Mouse (Mus musculus): ENCODE results near the gene Tgfbr1. TPM values are rescaled to one million over a fixed set of nuclear protein-coding genes. Genes with fewer than 3 reads are reported as not detected.

Tgfbr1 gene
- polyA plus RNA-seq, 1 experiment, result 20.7 TPM

- no peaks in the 10 kb centered on the region for H3K36me3 ChIP-seq (ENCODE audit: control insufficient read depth, insufficient read depth, low read length, poor library complexity, severe bottlenecking)
- no peaks in the 10 kb centered on the region for H3K4me1 ChIP-seq (ENCODE audit: control insufficient read depth, insufficient read depth, low read length)
- H3K9me3 ChIP-seq (replicated peaks; ENCODE audit: control insufficient read depth, insufficient read depth, low read length, poor library complexity, severe bottlenecking), result no peaks in the 10 kb centered on the region; the same call in 1 of the 2 replicates
- H3K9ac ChIP-seq (ENCODE audit: low read depth, poor library complexity, severe bottlenecking), result no peak overlapping the region
- no peak for TF ChIP-seq EP300 (IDR thresholded peaks at IDR 0.05; ENCODE audit: insufficient read depth, low read depth, low read length)
- TF ChIP-seq POLR2A (IDR thresholded peaks at IDR 0.05; ENCODE audit: insufficient read depth, low read length), result no peak
- no peak for TF ChIP-seq CTCF (IDR thresholded peaks at IDR 0.05; ENCODE audit: low read depth, low read length)
- no peaks in the 10 kb centered on the region for H3K27me3 ChIP-seq (ENCODE audit: control insufficient read depth, insufficient read depth, low read length, poor library complexity, severe bottlenecking)
- no peak overlapping the region for H3K4me3 ChIP-seq (ENCODE audit: low read depth, low read length)
- no peak overlapping the region for H3K27ac ChIP-seq (ENCODE audit: insufficient read depth, low read length)
These were observed 16.0 kb upstream of the Tgfbr1 start for GRCm38 (mm10) chr4:47336941-47337600.

DNA sequence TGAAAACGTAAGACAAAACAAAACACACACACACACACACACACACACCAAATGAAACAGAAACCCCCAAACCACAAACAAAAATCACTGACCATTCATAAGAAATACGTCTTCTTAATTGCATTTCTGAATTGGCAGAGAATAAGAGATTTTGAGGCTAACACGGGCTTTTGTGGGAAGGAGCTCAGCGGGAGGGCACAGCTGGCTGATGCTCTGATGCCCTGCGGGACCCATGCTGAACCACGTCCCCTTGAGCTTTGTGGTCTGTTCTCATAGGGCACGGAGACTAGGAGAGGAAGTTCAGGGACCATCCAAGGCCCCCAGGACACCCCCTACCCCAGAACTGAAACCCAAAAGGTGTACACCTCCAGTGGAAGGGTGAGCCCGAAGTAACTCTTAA lies 10.4 kb upstream of the Tgfbr1 start:
- Histone ChIP-seq H3K4me1 (ENCODE audit: control insufficient read depth, insufficient read depth, low read length) (no peaks in the 10 kb centered on the region), H3K27ac (ENCODE audit: insufficient read depth, low read length) (no peak overlapping the region), H3K36me3 (ENCODE audit: control insufficient read depth, insufficient read depth, low read length, poor library complexity, severe bottlenecking) (no peaks in the 10 kb centered on the region), H3K9ac (ENCODE audit: low read depth, poor library complexity, severe bottlenecking) (no peak overlapping the region), H3K4me3 (ENCODE audit: low read depth, low read length) (no peak overlapping the region), H3K9me3 (replicated peaks; ENCODE audit: control insufficient read depth, insufficient read depth, low read length, poor library complexity, severe bottlenecking) (no peaks in the 10 kb centered on the region), H3K27me3 (ENCODE audit: control insufficient read depth, insufficient read depth, low read length, poor library complexity, severe bottlenecking) (no peaks in the 10 kb centered on the region)
- TF ChIP-seq EP300 (IDR thresholded peaks at IDR 0.05; ENCODE audit: insufficient read depth, low read depth, low read length), result no peak
- TF ChIP-seq POLR2A (IDR thresholded peaks at IDR 0.05; ENCODE audit: insufficient read depth, low read length), result no peak
- no peak for TF ChIP-seq CTCF (IDR thresholded peaks at IDR 0.05; ENCODE audit: low read depth, low read length)

GRCm38 (mm10) chr4:47347022-47347421 lies 6.0 kb upstream of the Tgfbr1 start:
- Histone ChIP-seq H3K9ac (ENCODE audit: low read depth, poor library complexity, severe bottlenecking) (no peak overlapping the region), H3K36me3 (ENCODE audit: control insufficient read depth, insufficient read depth, low read length, poor library complexity, severe bottlenecking) (no peaks in the 10 kb centered on the region), H3K4me3 (ENCODE audit: low read depth, low read length) (no peak overlapping the region), H3K27me3 (ENCODE audit: control insufficient read depth, insufficient read depth, low read length, poor library complexity, severe bottlenecking) (no peaks in the 10 kb centered on the region), H3K27ac (ENCODE audit: insufficient read depth, low read length) (no peak overlapping the region), H3K9me3 (replicated peaks; ENCODE audit: control insufficient read depth, insufficient read depth, low read length, poor library complexity, severe bottlenecking) (no peaks in the 10 kb centered on the region), H3K4me1 (ENCODE audit: control insufficient read depth, insufficient read depth, low read length) (no peaks in the 10 kb centered on the region)
- no peak for TF ChIP-seq EP300 (IDR thresholded peaks at IDR 0.05; ENCODE audit: insufficient read depth, low read depth, low read length)
- no peak for TF ChIP-seq POLR2A (IDR thresholded peaks at IDR 0.05; ENCODE audit: insufficient read depth, low read length)
- no peak for TF ChIP-seq CTCF (IDR thresholded peaks at IDR 0.05; ENCODE audit: low read depth, low read length)

DNA sequence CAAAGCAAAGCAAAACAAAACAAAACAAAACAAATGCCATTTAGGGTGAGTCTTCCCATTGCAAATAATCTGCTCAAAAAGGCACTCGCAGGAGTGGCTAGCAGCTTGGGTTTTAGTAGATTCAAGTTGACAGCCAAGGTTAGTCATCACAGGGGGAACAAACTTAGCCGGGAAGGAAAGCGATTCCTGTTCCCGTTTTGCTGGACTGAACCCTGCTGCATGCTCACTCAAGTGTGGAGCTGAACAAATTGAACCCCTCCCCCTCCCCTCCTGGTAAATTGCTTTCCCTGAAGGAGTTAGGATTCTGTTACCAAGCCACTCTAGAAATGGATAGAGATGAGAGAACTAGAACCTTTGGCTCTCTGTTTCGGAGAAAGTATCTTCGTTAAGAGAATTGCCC lies 3.3 kb upstream of the Tgfbr1 start:
- Histone ChIP-seq H3K4me3 (ENCODE audit: low read depth, low read length) (no peak overlapping the region), H3K4me1 (ENCODE audit: control insufficient read depth, insufficient read depth, low read length) (peaks cover 3% of the 10 kb centered on the region), H3K27ac (ENCODE audit: insufficient read depth, low read length) (no peak overlapping the region), H3K9me3 (replicated peaks; ENCODE audit: control insufficient read depth, insufficient read depth, low read length, poor library complexity, severe bottlenecking) (no peaks in the 10 kb centered on the region), H3K9ac (ENCODE audit: low read depth, poor library complexity, severe bottlenecking) (no peak overlapping the region), H3K36me3 (ENCODE audit: control insufficient read depth, insufficient read depth, low read length, poor library complexity, severe bottlenecking) (no peaks in the 10 kb centered on the region), H3K27me3 (ENCODE audit: control insufficient read depth, insufficient read depth, low read length, poor library complexity, severe bottlenecking) (0 out of 2 replicates have a peak, but pooled peaks cover 3% of the 10 kb centered on the region)
- TF ChIP-seq CTCF (IDR thresholded peaks at IDR 0.05; ENCODE audit: low read depth, low read length) (no peak), POLR2A (IDR thresholded peaks at IDR 0.05; ENCODE audit: insufficient read depth, low read length) (no peak), EP300 (IDR thresholded peaks at IDR 0.05; ENCODE audit: insufficient read depth, low read depth, low read length) (no peak)

- H3K9me3 ChIP-seq (replicated peaks; ENCODE audit: control insufficient read depth, insufficient read depth, low read length, poor library complexity, severe bottlenecking), result no peaks in the 10 kb centered on the region
- peak; percentile 75 for TF ChIP-seq CTCF (IDR thresholded peaks at IDR 0.05; ENCODE audit: low read depth, low read length)
- TF ChIP-seq POLR2A (IDR thresholded peaks at IDR 0.05; ENCODE audit: insufficient read depth, low read length), result no peak
- 0 out of 2 replicates have a peak overlapping the region, but pooled peaks have one; percentile 19 for H3K9ac ChIP-seq (ENCODE audit: low read depth, poor library complexity, severe bottlenecking)
- peaks cover 3% of the 10 kb centered on the region for H3K4me1 ChIP-seq (ENCODE audit: control insufficient read depth, insufficient read depth, low read length)
- H3K27ac ChIP-seq (ENCODE audit: insufficient read depth, low read length), result no peak overlapping the region
- 0 out of 2 replicates have a peak, but pooled peaks cover 3% of the 10 kb centered on the region for H3K27me3 ChIP-seq (ENCODE audit: control insufficient read depth, insufficient read depth, low read length, poor library complexity, severe bottlenecking)
- H3K4me3 ChIP-seq (ENCODE audit: low read depth, low read length), result no peak overlapping the region
- no peaks in the 10 kb centered on the region for H3K36me3 ChIP-seq (ENCODE audit: control insufficient read depth, insufficient read depth, low read length, poor library complexity, severe bottlenecking)
These were observed 1.5 kb upstream of the Tgfbr1 start for GRCm38 (mm10) chr4:47351386-47352049.

- peak overlapping the region; percentile 19 for H3K9ac ChIP-seq (ENCODE audit: low read depth, poor library complexity, severe bottlenecking)
- no peaks in the 10 kb centered on the region for H3K36me3 ChIP-seq (ENCODE audit: control insufficient read depth, insufficient read depth, low read length, poor library complexity, severe bottlenecking)
- H3K4me3 ChIP-seq (ENCODE audit: low read depth, low read length), result peak overlapping the region; percentile 83
- H3K27me3 ChIP-seq (ENCODE audit: control insufficient read depth, insufficient read depth, low read length, poor library complexity, severe bottlenecking), result 0 out of 2 replicates have a peak, but pooled peaks cover 3% of the 10 kb centered on the region
- TF ChIP-seq EP300 (IDR thresholded peaks at IDR 0.05; ENCODE audit: insufficient read depth, low read depth, low read length) (no peak), CTCF (IDR thresholded peaks at IDR 0.05; ENCODE audit: low read depth, low read length) (no peak), POLR2A (IDR thresholded peaks at IDR 0.05; ENCODE audit: insufficient read depth, low read length) (no peak)
- no peak overlapping the region for H3K27ac ChIP-seq (ENCODE audit: insufficient read depth, low read length)
- H3K9me3 ChIP-seq (replicated peaks; ENCODE audit: control insufficient read depth, insufficient read depth, low read length, poor library complexity, severe bottlenecking), result no peaks in the 10 kb centered on the region
- peaks cover 3% of the 10 kb centered on the region for H3K4me1 ChIP-seq (ENCODE audit: control insufficient read depth, insufficient read depth, low read length)
These were observed 861 bp upstream of the Tgfbr1 start for GRCm38 (mm10) chr4:47352061-47352661.
